Mouse (Mus musculus): ENCODE measurements around the gene Rexo5. TPM values are rescaled to one million over a fixed set of nuclear protein-coding genes. Genes with fewer than 3 reads are reported as not detected.

Gene Rexo5
- polyA plus RNA-seq, 1 experiment from 2014 or later = 9.2 TPM

DNA sequence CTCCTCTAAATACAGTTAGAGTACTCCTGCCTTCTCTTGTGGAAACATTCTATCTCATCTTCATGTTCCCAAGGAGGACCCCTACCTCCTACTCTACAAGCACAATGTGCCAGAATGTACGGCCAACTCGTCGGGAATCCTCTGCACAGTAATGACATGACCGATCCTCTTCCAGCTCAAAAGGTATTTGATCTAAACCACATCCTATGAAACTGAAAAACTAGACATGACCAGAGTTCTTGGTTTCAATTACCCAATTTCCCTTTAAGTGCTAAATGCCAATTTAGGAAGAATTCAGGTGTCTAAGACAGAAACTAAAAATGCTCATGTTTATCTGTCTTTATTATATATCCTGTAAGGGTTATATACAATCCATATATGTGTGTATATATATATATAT lies 78.4 kb downstream of the Rexo5 start:
- Histone ChIP-seq H3K36me3 (ENCODE audit: insufficient read depth, low read length) (no peaks in the 10 kb centered on the region), H3K4me2 (replicated peaks; ENCODE audit: low read depth, low read length) (no peak overlapping the region), H3K9me3 (ENCODE audit: low read length) (no peaks in the 10 kb centered on the region), H3K27me3 (replicated peaks; ENCODE audit: insufficient read depth, low read length) (no peaks in the 10 kb centered on the region), H3K4me1 (ENCODE audit: insufficient read depth, low read depth, low read length) (no peaks in the 10 kb centered on the region), H3K9ac (replicated peaks; ENCODE audit: low read depth) (no peak overlapping the region), H3K27ac (ENCODE audit: low read length) (no peak overlapping the region), H3K4me3 (ENCODE audit: low read depth, low read length) (no peak overlapping the region)
- 92% methylated on average over 4 of the region's 4 CpGs for WGBS
- ATAC-seq = no peak
- no peak for TF ChIP-seq CTCF (IDR thresholded peaks at IDR 0.05)
- TF ChIP-seq EP300 (IDR thresholded peaks at IDR 0.05) = no peak
- DNase-seq (ENCODE audit: low spot score) = no peak

DNA sequence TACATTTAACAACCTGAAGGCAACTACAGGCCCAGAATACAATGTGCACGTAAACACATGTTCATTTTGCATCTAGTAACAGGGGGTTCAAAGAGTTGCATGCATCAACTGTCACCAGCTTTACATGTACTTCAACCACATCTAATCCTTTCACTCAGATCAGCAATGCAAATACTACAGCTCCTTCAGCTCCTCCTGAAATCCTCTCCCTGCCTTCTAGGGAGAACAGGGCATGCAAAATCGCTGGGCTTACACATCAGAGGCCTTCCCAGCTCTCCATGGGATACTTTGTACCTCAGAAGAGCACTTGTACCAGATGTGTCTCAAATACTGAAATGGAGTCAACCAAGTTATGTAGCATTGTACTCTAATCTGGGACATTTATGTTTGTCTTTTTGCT lies 79.2 kb downstream of the Rexo5 start:
- 66% methylated on average over 2 of the region's 2 CpGs for WGBS

DNA sequence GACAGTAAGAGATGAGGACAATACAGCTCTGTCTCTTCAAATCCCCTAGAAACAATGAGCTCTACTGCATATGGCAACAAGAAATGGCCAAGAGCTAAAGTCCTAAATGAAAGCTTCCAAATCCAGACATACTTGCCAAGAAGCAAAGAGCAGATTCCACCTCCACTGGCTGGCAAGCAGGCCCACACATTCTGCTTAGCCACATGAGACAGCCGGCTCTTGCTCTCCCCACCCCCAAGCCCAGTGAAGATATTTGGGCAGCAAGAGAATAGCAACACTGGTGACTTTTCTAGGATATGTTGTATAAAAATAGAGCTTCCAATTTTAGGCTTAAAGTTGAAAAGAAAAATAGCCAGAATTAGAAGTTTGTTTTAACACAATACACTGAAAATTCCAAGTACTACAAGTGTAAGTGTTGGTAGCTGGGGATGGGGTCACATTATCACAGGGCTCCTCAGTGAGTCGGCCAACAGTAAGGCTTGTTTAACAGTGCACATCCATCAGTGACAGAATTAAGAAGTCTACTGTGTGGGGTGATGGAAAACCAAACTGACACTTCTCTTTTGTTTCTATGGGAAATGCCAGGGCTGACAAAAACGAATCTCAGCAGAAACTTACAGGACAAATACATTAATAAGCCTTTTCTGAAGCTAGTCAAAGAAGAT lies 82.1 kb downstream of the Rexo5 start:
- H3K9me3 ChIP-seq (ENCODE audit: low read length) = no peaks in the 10 kb centered on the region
- ATAC-seq (no peak), DNase-seq (ENCODE audit: low spot score) (no peak)
- no peaks in the 10 kb centered on the region; the same call in 1 of the 2 replicates for H3K4me1 ChIP-seq (ENCODE audit: insufficient read depth, low read depth, low read length)
- H3K9ac ChIP-seq (replicated peaks; ENCODE audit: low read depth) = no peak overlapping the region
- no peak overlapping the region for H3K4me3 ChIP-seq (ENCODE audit: low read depth, low read length)
- H3K27me3 ChIP-seq (replicated peaks; ENCODE audit: insufficient read depth, low read length) = no peaks in the 10 kb centered on the region
- H3K36me3 ChIP-seq (ENCODE audit: insufficient read depth, low read length) = no peaks in the 10 kb centered on the region
- H3K4me2 ChIP-seq (replicated peaks; ENCODE audit: low read depth, low read length) = no peak overlapping the region
- WGBS = 35% methylated on average over 3 of the region's 3 CpGs
- no peak for TF ChIP-seq CTCF (IDR thresholded peaks at IDR 0.05)
- no peak for TF ChIP-seq EP300 (IDR thresholded peaks at IDR 0.05)
- no peak overlapping the region for H3K27ac ChIP-seq (ENCODE audit: low read length)

More for the DNA sequence above, 79.2 kb downstream of the Rexo5 start:
- DNase-seq (ENCODE audit: low spot score) = no peak
- Histone ChIP-seq H3K4me3 (ENCODE audit: low read depth, low read length) (no peak overlapping the region), H3K9ac (replicated peaks; ENCODE audit: low read depth) (no peak overlapping the region), H3K27ac (ENCODE audit: low read length) (no peak overlapping the region), H3K4me1 (ENCODE audit: insufficient read depth, low read depth, low read length) (no peaks in the 10 kb centered on the region), H3K27me3 (replicated peaks; ENCODE audit: insufficient read depth, low read length) (no peaks in the 10 kb centered on the region), H3K36me3 (ENCODE audit: insufficient read depth, low read length) (no peaks in the 10 kb centered on the region), H3K4me2 (replicated peaks; ENCODE audit: low read depth, low read length) (no peak overlapping the region), H3K9me3 (ENCODE audit: low read length) (no peaks in the 10 kb centered on the region)
- no peak for ATAC-seq
- no peak for TF ChIP-seq CTCF (IDR thresholded peaks at IDR 0.05)

DNA sequence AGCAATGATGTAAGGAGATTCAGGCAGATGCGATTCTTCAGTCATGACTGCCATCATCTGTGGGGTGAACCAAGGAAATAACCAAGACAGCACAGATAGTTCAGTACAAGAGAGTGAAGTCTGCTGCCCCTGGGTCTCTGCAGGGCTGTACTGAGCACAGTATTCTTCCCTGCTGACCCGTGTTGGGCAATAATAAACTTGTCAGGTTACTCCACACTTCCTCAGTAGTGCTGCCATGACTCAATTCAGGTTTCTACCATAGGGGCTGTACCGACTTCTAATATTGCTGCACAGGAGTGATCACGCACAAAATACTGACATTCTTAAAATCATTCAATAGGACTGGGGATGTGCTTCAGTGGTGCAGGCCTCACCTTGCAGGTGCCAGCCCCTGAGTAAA lies 85.4 kb downstream of the Rexo5 start:
- no peak overlapping the region for H3K4me2 ChIP-seq (replicated peaks; ENCODE audit: low read depth, low read length)
- no peak overlapping the region for H3K9ac ChIP-seq (replicated peaks; ENCODE audit: low read depth)
- H3K4me1 ChIP-seq (ENCODE audit: insufficient read depth, low read depth, low read length) = no peaks in the 10 kb centered on the region; the same call in 1 of the 2 replicates
- no peak overlapping the region for H3K27ac ChIP-seq (ENCODE audit: low read length)
- TF ChIP-seq CTCF (IDR thresholded peaks at IDR 0.05) (no peak), EP300 (IDR thresholded peaks at IDR 0.05) (no peak)
- no peaks in the 10 kb centered on the region for H3K9me3 ChIP-seq (ENCODE audit: low read length)
- H3K4me3 ChIP-seq (ENCODE audit: low read depth, low read length) = no peak overlapping the region
- ATAC-seq (no peak), DNase-seq (ENCODE audit: low spot score) (no peak)
- WGBS = 84% methylated on average over 4 of the region's 4 CpGs
- H3K36me3 ChIP-seq (ENCODE audit: insufficient read depth, low read length) = no peaks in the 10 kb centered on the region
- H3K27me3 ChIP-seq (replicated peaks; ENCODE audit: insufficient read depth, low read length) = no peaks in the 10 kb centered on the region

DNA sequence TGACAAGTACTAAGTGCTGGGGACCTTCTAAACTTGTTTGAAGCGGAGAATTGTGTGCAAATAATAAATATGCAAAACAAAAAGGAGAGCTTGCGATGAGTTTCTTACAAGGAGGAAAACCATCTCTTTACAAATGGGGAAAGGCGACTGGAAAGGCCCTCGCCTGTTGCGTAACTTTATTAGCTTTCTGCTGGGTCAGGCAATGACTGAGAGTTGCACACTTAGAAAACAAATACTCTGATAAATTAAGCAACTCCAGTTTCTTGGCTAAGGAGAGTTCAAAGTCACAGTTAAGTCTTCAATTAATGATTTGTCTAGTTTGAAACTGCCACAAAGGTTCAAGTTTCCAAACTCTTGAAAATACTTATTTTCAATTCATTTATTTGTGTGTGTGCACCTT lies 86.5 kb downstream of the Rexo5 start:
- peak; percentile 63 for ATAC-seq
- TF ChIP-seq CTCF (IDR thresholded peaks at IDR 0.05) (no peak), EP300 (IDR thresholded peaks at IDR 0.05) (no peak)

DNA sequence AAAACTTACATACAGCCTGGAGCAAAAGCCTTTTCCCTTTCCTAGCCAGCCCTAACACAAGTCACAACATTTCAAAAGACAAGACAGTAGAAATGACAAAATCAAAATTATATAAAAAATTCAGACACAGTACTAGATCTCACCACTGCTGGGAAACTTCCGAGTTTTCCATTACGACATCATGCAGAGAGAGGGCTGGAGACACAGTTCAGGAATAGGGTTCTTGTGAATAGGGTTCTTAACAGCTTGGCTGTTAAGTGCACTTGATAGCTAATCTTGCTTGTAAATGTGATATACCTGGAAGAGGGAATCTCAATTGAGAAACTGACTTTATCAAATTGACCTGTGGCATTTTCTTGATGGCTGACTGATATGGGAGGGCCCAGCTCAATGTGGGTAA lies 87.4 kb downstream of the Rexo5 start:
- no peaks in the 10 kb centered on the region; the same call in 1 of the 2 replicates for H3K4me1 ChIP-seq (ENCODE audit: insufficient read depth, low read depth, low read length)
- H3K27ac ChIP-seq (ENCODE audit: low read length) = no peak overlapping the region
- H3K36me3 ChIP-seq (ENCODE audit: insufficient read depth, low read length) = no peaks in the 10 kb centered on the region
- TF ChIP-seq CTCF (IDR thresholded peaks at IDR 0.05) = no peak
- TF ChIP-seq EP300 (IDR thresholded peaks at IDR 0.05) = no peak
- no peaks in the 10 kb centered on the region for H3K9me3 ChIP-seq (ENCODE audit: low read length)
- 53% methylated on average over 2 of the region's 2 CpGs for WGBS
- H3K9ac ChIP-seq (replicated peaks; ENCODE audit: low read depth) = no peak overlapping the region
- DNase-seq (ENCODE audit: low spot score) = no peak
- no peak overlapping the region for H3K4me2 ChIP-seq (replicated peaks; ENCODE audit: low read depth, low read length)
- no peak overlapping the region for H3K4me3 ChIP-seq (ENCODE audit: low read depth, low read length)
- H3K27me3 ChIP-seq (replicated peaks; ENCODE audit: insufficient read depth, low read length) = no peaks in the 10 kb centered on the region
- ATAC-seq = no peak

More for the DNA sequence above, 86.5 kb downstream of the Rexo5 start:
- no peak overlapping the region for H3K9ac ChIP-seq (replicated peaks; ENCODE audit: low read depth)
- H3K9me3 ChIP-seq (ENCODE audit: low read length) = no peaks in the 10 kb centered on the region
- no peaks in the 10 kb centered on the region for H3K36me3 ChIP-seq (ENCODE audit: insufficient read depth, low read length)
- H3K4me2 ChIP-seq (replicated peaks; ENCODE audit: low read depth, low read length) = no peak overlapping the region
- 53% methylated on average over 5 of the region's 5 CpGs for WGBS
- no peaks in the 10 kb centered on the region for H3K27me3 ChIP-seq (replicated peaks; ENCODE audit: insufficient read depth, low read length)
- H3K4me3 ChIP-seq (ENCODE audit: low read depth, low read length) = no peak overlapping the region
- H3K27ac ChIP-seq (ENCODE audit: low read length) = 0 out of 2 replicates have a peak overlapping the region, but pooled peaks have one; percentile 6
- H3K4me1 ChIP-seq (ENCODE audit: insufficient read depth, low read depth, low read length) = no peaks in the 10 kb centered on the region; the same call in 1 of the 2 replicates
- DNase-seq (ENCODE audit: low spot score) = peak; percentile 74

Measured in lung, postnatal 0 days (tissue).